Mouse (Mus musculus) embryonic facial prominence, embryonic 11.5 days (tissue): ENCODE measurements at regions not wholly inside any gene's neighbourhood (a gene's known extent, or its start where the extent isn't known, plus 50 kb on each side); places are given as distances from the start of the nearest gene placed in this dataset.
A peak's percentile ranks its signal among the peaks of the same experiment; 100 is the strongest.

Experiments used
- ATAC-seq: fragments of 200-750 bp; cut with Nextera tagmentation; replicated peaks from 2 replicates; pipeline ENCODE4 v1.8.0; 2017; ENCODE audit warnings: low read depth; ENCODE audit not compliant: insufficient number of reproducible peaks, low FRiP score, low TSS enrichment
- DNase-seq: peaks from one replicate; pipeline ENCODE4 v3.0.0-alpha.2; 2015; ENCODE audit warnings: low spot score
- H3K27ac ChIP-seq: fragments of 300-500 bp; sonication (generic); replicated peaks from 2 replicates; pipeline ENCODE4 v1.5.1; 2014; ENCODE audit warnings: mild to moderate bottlenecking, low read depth, low read length, control low read depth
- H3K27me3 ChIP-seq: fragments of 300-500 bp; sonication (generic); 2 replicates; pipeline ENCODE4 v1.6.1; 2014; ENCODE audit warnings: mild to moderate bottlenecking, low read length, moderate library complexity, mixed read lengths; ENCODE audit not compliant: control insufficient read depth, insufficient read depth
- H3K36me3 ChIP-seq: fragments of 300-500 bp; sonication (generic); replicated peaks from 2 replicates; pipeline ENCODE4 v1.6.1; 2014; ENCODE audit warnings: low read depth, mild to moderate bottlenecking, low read length, moderate library complexity, mixed read lengths; ENCODE audit not compliant: control insufficient read depth, insufficient read depth
- H3K4me1 ChIP-seq: fragments of 300-500 bp; sonication (generic); 2 replicates; pipeline ENCODE4 v1.6.1; 2014; ENCODE audit warnings: low read length, mixed read lengths; ENCODE audit not compliant: control insufficient read depth, insufficient read depth
- H3K4me2 ChIP-seq: fragments of 300-500 bp; sonication (generic); 2 replicates; pipeline ENCODE4 v1.6.1; 2014; ENCODE audit warnings: low read depth, mild to moderate bottlenecking, control low read depth, low read length, moderate library complexity
- H3K4me3 ChIP-seq: fragments of 300-500 bp; sonication (generic); 2 replicates; pipeline ENCODE4 v1.5.1; 2014; ENCODE audit warnings: low read depth, low read length, control low read depth
- H3K9ac ChIP-seq: fragments of 300-500 bp; sonication (generic); replicated peaks from 2 replicates; pipeline ENCODE4 v1.6.1; 2014; ENCODE audit warnings: mild to moderate bottlenecking, control low read depth, low read length
- H3K9me3 ChIP-seq: fragments of 300-500 bp; sonication (generic); replicated peaks from 2 replicates; pipeline ENCODE4 v1.6.1; 2016; ENCODE audit warnings: mild to moderate bottlenecking, low read length, inconsistent platforms, mixed read lengths; ENCODE audit not compliant: control insufficient read depth
- WGBS: fragments of 180-500 bp; shearing (Covaris S2); extraction: QIAGEN DNeasy Blood & Tissue Kit; methylation state at CpG from one replicate; pipeline ENCODE4 v1.1.7; 2014; 5-methylcytosine and 5-hydroxymethylcytosine counted together

DNA sequence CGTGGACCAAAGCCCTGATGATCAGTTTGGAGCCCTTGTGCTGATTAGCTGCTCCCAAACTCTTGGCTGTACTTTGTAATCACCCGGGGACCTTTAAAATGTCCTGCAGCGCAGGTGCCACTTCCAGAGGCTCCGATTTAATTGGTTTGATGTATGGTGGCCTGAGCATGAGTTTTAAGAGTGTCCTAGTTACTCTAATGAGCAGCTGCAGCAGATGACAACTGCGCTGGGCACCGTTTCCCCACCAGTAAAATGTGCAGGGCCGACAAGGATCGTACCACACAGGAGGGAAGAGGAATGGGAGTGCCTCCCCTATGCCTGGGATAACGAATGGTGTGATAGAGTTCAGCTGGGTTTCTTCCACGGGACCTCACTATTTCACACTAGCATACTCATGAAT is 75.3 kb downstream of the Olfr267 start:
- Histone ChIP-seq H3K4me2 (no peak overlapping the region), H3K27ac (no peak overlapping the region), H3K9me3 (no peaks in the 10 kb centered on the region), H3K27me3 (no peaks in the 10 kb centered on the region), H3K9ac (no peak overlapping the region), H3K4me3 (no peak overlapping the region), H3K4me1 (no peaks in the 10 kb centered on the region; the same call in 1 of the 2 replicates), H3K36me3 (no peaks in the 10 kb centered on the region)
- WGBS: 83% methylated on average over 10 of the region's 10 CpGs
- DNase-seq (no peak), ATAC-seq (no peak)

- Histone ChIP-seq H3K4me2 (no peak overlapping the region), H3K4me1 (no peaks in the 10 kb centered on the region), H3K27ac (no peak overlapping the region), H3K36me3 (no peaks in the 10 kb centered on the region), H3K9me3 (no peaks in the 10 kb centered on the region), H3K27me3 (no peaks in the 10 kb centered on the region), H3K4me3 (no peak overlapping the region), H3K9ac (no peak overlapping the region)
- no peak for DNase-seq
- ATAC-seq: no peak
- WGBS: 93% methylated on average over 11 of the region's 11 CpGs
Measured at GRCm38 (mm10) chr4:58699236-58699798, 88.2 kb downstream of the Olfr267 start.

DNA sequence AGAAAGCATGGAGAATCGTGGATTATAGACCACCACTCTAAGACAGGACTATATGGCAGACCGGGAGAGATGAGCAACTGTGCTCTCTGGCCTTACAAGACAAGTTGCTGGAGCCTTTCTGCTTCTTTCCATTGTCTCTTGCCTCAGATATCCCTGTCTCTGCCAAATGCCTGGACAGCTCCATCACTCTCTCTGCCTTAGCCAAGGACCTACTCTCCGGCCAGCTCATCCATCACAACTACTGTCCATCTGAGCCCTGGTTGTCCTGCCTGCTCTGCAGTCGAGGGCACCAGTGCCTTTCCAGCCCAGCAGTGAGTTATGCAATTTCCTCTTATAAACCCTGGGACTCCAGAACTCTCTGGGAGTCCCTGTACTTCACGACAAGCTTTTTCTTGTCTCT is 88.7 kb downstream of the Olfr267 start:
- H3K9me3 ChIP-seq: no peaks in the 10 kb centered on the region
- H3K4me3 ChIP-seq: no peak overlapping the region
- no peak overlapping the region for H3K9ac ChIP-seq
- no peaks in the 10 kb centered on the region for H3K36me3 ChIP-seq
- H3K4me1 ChIP-seq: no peaks in the 10 kb centered on the region
- WGBS: 79% methylated on average over 5 of the region's 5 CpGs
- H3K27me3 ChIP-seq: no peaks in the 10 kb centered on the region
- DNase-seq (no peak), ATAC-seq (no peak)
- H3K4me2 ChIP-seq: no peak overlapping the region
- H3K27ac ChIP-seq: no peak overlapping the region

- Histone ChIP-seq H3K36me3 (no peaks in the 10 kb centered on the region), H3K4me1 (no peaks in the 10 kb centered on the region), H3K9me3 (no peaks in the 10 kb centered on the region), H3K4me3 (no peak overlapping the region), H3K27ac (no peak overlapping the region), H3K9ac (no peak overlapping the region), H3K27me3 (no peaks in the 10 kb centered on the region), H3K4me2 (no peak overlapping the region)
- ATAC-seq: no peak
- 48% methylated on average over 4 of the region's 4 CpGs for WGBS
- DNase-seq: no peak
Measured at GRCm38 (mm10) chr4:58696684-58697083, 90.8 kb downstream of the Olfr267 start.

- no peak overlapping the region for H3K4me3 ChIP-seq
- DNase-seq (no peak), ATAC-seq (no peak)
- H3K27me3 ChIP-seq: no peaks in the 10 kb centered on the region
- H3K4me2 ChIP-seq: no peak overlapping the region
- H3K27ac ChIP-seq: no peak overlapping the region
- no peaks in the 10 kb centered on the region for H3K36me3 ChIP-seq
- H3K4me1 ChIP-seq: no peaks in the 10 kb centered on the region
- no peak overlapping the region for H3K9ac ChIP-seq
- no peaks in the 10 kb centered on the region for H3K9me3 ChIP-seq
- WGBS: 74% methylated on average over 6 of the region's 6 CpGs
Measured at GRCm38 (mm10) chr4:58695281-58695680, 92.2 kb downstream of the Olfr267 start.

- no peaks in the 10 kb centered on the region for H3K9me3 ChIP-seq
- no peak overlapping the region for H3K27ac ChIP-seq
- no peaks in the 10 kb centered on the region for H3K4me1 ChIP-seq
- no peaks in the 10 kb centered on the region for H3K27me3 ChIP-seq
- no peak overlapping the region for H3K4me2 ChIP-seq
- H3K4me3 ChIP-seq: no peak overlapping the region
- H3K9ac ChIP-seq: no peak overlapping the region
- ATAC-seq: no peak
- no peaks in the 10 kb centered on the region for H3K36me3 ChIP-seq
- WGBS: 87% methylated on average over 6 of the region's 6 CpGs
- no peak for DNase-seq
Measured at GRCm38 (mm10) chr4:58693018-58693417, 94.5 kb downstream of the Olfr267 start.

DNA sequence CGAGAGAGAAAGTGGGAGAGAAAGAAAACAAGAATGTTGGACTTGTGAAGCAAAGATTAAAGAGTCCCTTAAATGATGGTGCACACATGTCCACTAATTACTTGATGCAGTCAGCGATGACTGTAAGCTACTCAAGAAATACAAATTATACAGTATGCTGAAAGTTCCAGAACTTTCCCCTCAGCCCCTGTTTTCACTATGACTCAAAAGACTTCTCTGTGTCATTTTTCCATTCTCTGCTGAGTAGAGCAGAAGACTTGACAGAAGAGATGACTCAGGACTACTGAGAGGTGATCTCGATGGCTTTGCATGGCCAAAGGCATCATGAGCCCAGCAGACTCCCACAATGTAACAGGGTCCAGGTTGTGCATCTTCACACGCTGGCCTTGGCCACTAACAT is 105.6 kb downstream of the Olfr267 start:
- Histone ChIP-seq H3K36me3 (no peaks in the 10 kb centered on the region), H3K4me3 (no peak overlapping the region), H3K27me3 (no peaks in the 10 kb centered on the region), H3K9me3 (no peaks in the 10 kb centered on the region), H3K4me1 (0 out of 2 replicates have a peak, but pooled peaks cover 2% of the 10 kb centered on the region), H3K9ac (no peak overlapping the region), H3K27ac (no peak overlapping the region), H3K4me2 (no peak overlapping the region)
- WGBS: 88% methylated on average over 4 of the region's 4 CpGs
- no peak for ATAC-seq
- DNase-seq: no peak

DNA sequence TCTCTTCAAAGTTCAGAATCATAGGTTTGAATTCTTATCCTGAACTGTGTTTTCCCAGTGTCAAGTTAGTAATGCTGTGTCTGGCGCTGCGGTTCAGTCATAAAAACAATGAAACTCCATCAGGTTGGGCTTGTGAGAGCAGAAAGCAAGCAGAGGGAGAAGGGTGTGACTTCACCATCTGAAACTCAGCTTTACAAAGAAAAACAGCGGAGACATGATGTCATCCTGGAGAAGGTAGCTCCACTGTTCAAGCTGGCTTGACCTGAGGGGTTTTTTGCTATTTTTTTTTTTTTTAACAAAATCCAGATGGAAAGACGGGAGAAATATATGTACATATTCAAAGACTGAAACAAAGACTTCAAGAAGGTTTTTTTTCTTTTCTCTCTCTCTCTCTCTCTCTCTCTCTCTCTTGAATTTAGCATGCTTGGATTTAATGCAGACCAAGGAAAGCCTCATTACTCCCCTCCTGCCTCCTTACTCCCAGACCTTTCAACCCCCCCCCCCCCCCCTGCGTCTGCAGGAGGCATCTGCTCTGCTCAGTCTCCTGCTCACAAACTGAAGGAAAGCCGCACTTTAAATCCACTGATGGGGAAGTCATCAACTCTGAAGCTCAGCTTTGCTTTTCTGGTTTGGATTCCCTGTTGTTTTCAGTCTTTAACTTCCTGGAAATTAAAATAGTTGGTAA is 109.7 kb downstream of the Olfr267 start:
- Histone ChIP-seq H3K4me1 (0 out of 2 replicates have a peak, but pooled peaks cover 2% of the 10 kb centered on the region), H3K27me3 (no peaks in the 10 kb centered on the region), H3K9ac (no peak overlapping the region), H3K9me3 (no peaks in the 10 kb centered on the region), H3K36me3 (no peaks in the 10 kb centered on the region), H3K4me2 (no peak overlapping the region), H3K27ac (peak overlapping the region; percentile 16), H3K4me3 (no peak overlapping the region)
- WGBS: 21% methylated on average over 6 of the region's 6 CpGs
- ATAC-seq (peak; percentile 59; the same call in 1 of the 2 replicates), DNase-seq (peak; percentile 81)
